In genomic region chr17:46691390-46691789, GRCm38 (mm10) we compare ENCODE assay signal across 11 mouse cellular contexts.
"Had no signal": no experiment of that assay in that cellular context is flagged by ENCODE, and none has a peak within 500 bp of the region (broad histone marks: within the 10 kb centered on the region; RNA-seq: fewer than 3 reads in every experiment).

No protein-coding gene starts in this region.

- DNase-seq: kidney, adult 9 months; kidney, postnatal 36 days; layer of hippocampus, adult 9-11 months; layer of hippocampus, postnatal 36 days; spleen, adult 18-20 months; thymus, postnatal 4 days had no signal

- H3K9ac ChIP-seq: limb, embryonic 15.5 days; midbrain, embryonic 12.5 days; neural tube, embryonic 15.5 days had no signal

- H3K4me2 ChIP-seq: limb, embryonic 15.5 days; midbrain, embryonic 12.5 days; neural tube, embryonic 15.5 days had no signal

- H3K4me3 ChIP-seq: limb, embryonic 15.5 days; midbrain, embryonic 12.5 days; myocyte; neural tube, embryonic 15.5 days had no signal

- H3K27ac ChIP-seq: kidney, postnatal 0 days; limb, embryonic 15.5 days; midbrain, embryonic 12.5 days; neural tube, embryonic 15.5 days had no signal

- H3K9me3 ChIP-seq: limb, embryonic 15.5 days; midbrain, embryonic 12.5 days; neural tube, embryonic 15.5 days had no signal

- H3K27me3 ChIP-seq: limb, embryonic 15.5 days; midbrain, embryonic 12.5 days; neural tube, embryonic 15.5 days had no signal

- H3K4me1 ChIP-seq: limb, embryonic 15.5 days; midbrain, embryonic 12.5 days; neural tube, embryonic 15.5 days had no signal
